Mouse (Mus musculus): Measurements from ENCODE around the gene D930048N14Rik. TPM values are rescaled to one million over a fixed set of nuclear protein-coding genes. Genes with fewer than 3 reads are reported as not detected.
"Not testable (repeated sequence)": the region's sequence is repeated elsewhere in the genome, so short reads cannot be mapped to it uniquely, and the experiment has no call there.

The D930048N14Rik gene
- total RNA-seq, 4 experiments from 2014 or later, result 1.3 to 2.5 (median 2.0) TPM

DNA sequence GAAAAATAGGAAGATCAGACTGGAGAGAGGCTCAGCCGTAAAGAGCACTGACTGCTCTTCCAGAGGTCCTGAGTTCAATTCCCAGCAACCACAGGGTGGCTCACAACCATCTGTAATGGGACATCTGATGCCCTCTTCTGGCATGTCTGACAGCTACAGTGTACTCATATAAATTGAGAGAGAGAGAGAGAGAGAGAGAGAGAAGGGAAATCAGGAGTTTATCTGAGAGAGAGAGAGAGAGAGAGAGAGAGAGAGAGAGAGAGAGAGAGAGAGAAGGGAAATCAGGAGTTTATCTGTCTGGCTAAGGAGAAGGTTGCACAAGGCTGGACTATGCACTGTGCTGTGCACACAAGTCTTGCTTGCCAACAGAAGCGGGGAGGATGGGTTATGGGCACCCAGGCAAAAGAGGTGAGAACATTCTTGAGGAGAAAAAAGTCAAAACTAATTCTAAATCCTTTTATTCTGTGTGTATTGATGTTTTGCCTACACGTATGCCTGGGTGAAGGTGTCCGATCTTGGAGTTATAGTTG is 2.2 kb downstream of the D930048N14Rik start:
- no peak for DNase-seq (ENCODE audit: low spot score in 2 of 2)

GRCm38 (mm10) chr11:51653736-51654135 is 3.0 kb downstream of the D930048N14Rik start:
- DNase-seq (ENCODE audit: low spot score in 2 of 2), result no peak

GRCm38 (mm10) chr11:51654891-51655290 is 4.1 kb downstream of the D930048N14Rik start:
- no peak for DNase-seq (ENCODE audit: low spot score in 2 of 2)

GRCm38 (mm10) chr11:51656798-51657521 is 6.2 kb downstream of the D930048N14Rik start:
- DNase-seq (ENCODE audit: low spot score in 2 of 2), result no peak

- no peak for DNase-seq (ENCODE audit: low spot score in 2 of 2)
Observed at GRCm38 (mm10) chr11:51658291-51658690, 7.5 kb downstream of the D930048N14Rik start.

DNA sequence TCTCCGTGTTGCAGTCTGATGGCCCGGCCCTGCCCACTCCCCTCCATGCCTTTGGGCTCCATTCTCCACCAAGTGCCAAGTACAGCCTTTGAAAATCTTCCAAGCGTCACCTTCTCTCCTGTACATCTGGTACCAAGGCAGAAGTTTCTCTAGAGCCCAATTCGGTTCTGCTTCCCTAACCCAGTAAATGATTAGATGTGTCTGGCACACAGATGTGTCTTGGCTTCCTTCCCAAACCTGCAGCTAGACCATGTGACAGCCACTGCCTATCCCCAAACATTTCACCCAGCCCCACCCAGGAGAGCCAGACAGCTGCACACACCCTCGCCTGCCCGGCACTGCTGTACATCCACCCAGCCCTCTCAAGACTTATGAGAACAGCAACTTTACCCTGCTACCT is 8.0 kb downstream of the D930048N14Rik start:
- DNase-seq (ENCODE audit: low spot score in 2 of 2), result no peak

GRCm38 (mm10) chr11:51661867-51662365 is 11.2 kb downstream of the D930048N14Rik start:
- no peak for DNase-seq (ENCODE audit: low spot score in 2 of 2)

DNA sequence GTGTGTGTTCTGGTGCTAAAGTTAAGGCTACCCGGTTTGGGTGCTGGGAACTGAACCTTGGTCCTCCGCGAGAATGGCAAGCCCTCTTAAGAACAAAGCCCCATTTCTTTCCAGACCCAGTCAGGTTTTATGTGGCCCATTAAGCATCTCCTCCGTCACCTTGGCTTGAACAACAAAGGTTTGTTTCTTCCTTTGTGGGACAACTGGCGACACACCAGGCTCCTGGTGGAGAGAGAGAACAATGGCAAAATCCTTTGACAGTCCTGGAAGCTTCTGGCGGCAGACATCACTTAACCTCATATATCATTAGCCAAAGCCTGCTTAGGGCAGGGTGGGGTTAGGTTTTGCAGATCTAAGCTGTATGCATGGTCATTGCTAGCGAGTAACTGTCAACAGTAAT is 11.9 kb downstream of the D930048N14Rik start:
- no peak for DNase-seq (ENCODE audit: low spot score in 2 of 2)

DNA sequence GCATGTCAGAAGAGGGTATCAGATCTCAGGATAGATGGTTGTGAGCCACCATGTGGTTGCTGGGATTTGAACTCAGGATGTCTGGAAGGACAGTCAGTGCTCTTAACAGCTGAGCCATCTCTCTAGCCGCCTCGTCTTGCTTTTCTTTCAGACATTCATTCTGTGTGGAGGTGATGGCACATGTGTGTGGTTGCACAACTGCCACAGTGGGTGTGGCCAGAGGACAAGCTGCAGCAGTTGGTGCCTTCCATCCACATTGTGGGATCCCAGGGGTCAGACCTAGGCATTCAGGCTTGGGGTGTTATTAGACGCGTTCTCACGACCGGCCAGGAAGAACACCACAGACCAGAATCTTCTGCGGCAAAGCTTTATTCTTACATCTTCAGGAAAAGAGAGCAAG is 14.0 kb downstream of the D930048N14Rik start:
- DNase-seq (ENCODE audit: low spot score in 2 of 2), result not testable (repeated sequence)

GRCm38 (mm10) chr11:51670846-51671245 is 20.1 kb downstream of the D930048N14Rik start:
- no peak for DNase-seq (ENCODE audit: low spot score in 2 of 2)

DNA sequence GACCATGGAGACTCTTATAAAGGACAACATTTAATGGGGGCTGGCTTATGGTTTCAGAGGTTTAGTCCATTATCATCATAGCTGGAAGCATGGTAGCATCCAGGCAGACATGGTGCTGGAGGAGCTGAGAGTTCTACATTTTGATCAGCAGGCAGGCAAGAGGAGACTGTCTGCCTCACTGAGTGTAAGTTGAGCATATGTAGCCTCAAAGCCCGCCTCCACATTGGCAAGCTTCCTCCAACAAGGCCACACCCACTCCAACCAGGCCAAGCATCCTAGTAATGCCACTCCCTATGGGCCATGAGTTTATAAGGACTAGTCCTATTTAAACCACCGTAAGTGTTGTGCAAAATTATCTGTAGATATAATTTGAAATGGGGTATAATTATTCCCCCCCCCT is 20.6 kb downstream of the D930048N14Rik start:
- DNase-seq (ENCODE audit: low spot score in 2 of 2), result no peak

DNA sequence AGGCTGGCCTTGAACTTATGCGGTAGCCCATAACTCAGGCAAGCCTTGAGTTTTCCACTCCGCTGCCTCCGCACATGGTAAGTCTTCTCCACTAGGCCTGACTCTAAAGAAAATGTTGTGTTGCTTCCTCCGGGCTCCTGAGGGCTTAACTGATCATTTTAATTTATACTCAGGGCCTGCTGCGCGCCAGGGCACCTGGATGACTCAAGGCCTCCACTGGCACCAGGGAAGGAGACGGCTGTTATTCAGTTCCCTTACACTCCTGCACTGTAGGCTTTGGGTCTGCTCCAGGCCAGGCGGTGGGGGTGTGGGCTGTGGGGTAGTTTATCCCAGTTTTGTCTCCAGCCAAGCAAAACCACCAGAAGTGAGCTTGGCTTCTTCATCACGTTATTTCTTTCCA is 22.5 kb downstream of the D930048N14Rik start:
- no peak for DNase-seq (ENCODE audit: low spot score in 2 of 2)

DNA sequence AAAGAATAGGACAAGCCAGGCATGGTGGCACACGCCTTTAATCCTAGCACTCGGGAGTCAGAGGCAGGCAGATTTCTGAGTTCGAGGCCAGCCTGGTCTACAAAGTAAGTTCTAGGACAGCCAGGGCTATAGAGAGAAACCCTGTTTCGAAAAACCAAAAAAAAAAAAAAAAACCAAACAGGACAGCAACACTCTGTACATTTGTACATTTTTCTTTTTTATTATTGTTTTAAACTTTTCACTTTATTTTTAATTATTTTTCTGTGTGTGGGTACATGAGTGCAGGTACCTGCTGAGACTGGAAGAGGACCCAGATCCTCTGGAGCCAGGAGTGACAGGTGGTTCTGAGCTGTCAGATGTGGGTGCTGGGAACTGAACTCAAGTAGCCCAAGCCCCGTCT is 24.6 kb downstream of the D930048N14Rik start:
- no peak for DNase-seq (ENCODE audit: low spot score in 2 of 2)

DNA sequence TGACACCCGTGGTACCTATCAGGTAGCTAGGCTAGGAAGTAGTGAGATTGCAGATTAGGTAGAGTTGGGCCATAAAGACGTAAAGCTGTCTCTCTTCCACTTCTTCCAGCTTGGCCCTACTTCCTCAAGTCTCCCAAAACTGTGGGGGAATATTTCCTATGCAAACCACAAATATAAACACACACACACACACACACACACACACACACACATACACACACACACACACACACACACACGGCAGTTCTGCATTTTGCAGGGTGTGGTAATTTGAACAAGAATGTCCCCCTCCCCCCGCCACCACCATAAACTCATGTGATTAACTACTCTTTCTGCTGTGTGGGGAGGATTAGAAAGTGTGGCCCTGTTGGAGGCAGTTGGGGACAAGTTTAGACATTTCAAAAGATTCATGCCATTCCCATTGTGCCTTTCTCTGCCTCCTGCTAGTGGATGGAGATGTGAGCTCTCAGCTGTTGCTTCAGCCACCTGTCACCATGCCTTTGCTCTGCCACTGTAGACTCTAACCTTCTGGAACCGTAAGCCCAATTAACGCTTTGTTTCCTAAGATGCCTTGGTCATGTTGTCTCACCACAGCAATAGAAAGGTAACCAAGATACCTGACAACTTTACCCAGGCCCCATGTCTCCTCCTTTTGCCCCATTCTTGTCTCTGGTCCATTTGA is 27.1 kb downstream of the D930048N14Rik start:
- DNase-seq (ENCODE audit: low spot score in 2 of 2), result no peak

- no peak for DNase-seq (ENCODE audit: low spot score in 2 of 2)
Observed at GRCm38 (mm10) chr11:51679466-51679865, 28.7 kb downstream of the D930048N14Rik start.

GRCm38 (mm10) chr11:51681324-51681975 is 30.7 kb downstream of the D930048N14Rik start:
- peak; percentile 74 to 87 for DNase-seq (ENCODE audit: low spot score in 2 of 2)

GRCm38 (mm10) chr11:51681976-51682374 is 31.2 kb downstream of the D930048N14Rik start:
- DNase-seq (ENCODE audit: low spot score in 2 of 2), result no peak

- DNase-seq (ENCODE audit: low spot score in 2 of 2), result peak; percentile 99 to 100
Observed at GRCm38 (mm10) chr11:51688330-51689328, 37.9 kb downstream of the D930048N14Rik start, which contains the start of gene 0610009B22Rik. Gene 0610009B22Rik, minus strand, starts transcription at chr11:51688874.

GRCm38 (mm10) chr11:51689343-51689742 is 38.6 kb downstream of the D930048N14Rik start:
- DNase-seq (ENCODE audit: low spot score in 2 of 2), result no peak

DNA sequence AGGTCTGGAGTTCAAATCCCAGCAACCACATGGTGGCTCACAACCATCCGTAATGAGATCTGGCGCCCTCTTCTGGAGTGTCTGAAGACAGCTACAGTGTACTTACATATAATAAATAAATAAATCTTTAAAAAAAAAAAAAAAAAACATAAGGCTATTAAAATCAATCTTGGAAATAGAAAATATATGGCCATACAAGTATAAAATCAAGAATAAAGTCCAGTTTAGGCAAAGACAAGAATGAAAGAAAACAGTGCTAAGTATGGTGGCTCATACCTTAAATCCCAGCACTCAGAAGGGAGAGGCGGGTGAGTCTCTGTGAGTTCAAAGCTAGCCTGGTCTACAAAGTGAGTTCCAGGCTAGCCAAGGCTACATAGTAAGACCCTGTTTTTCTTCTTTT is 39.8 kb downstream of the D930048N14Rik start:
- not testable (repeated sequence) for DNase-seq (ENCODE audit: low spot score in 2 of 2)

- no peak for DNase-seq (ENCODE audit: low spot score in 2 of 2)
Observed at GRCm38 (mm10) chr11:51694984-51695383, 44.2 kb downstream of the D930048N14Rik start.
